ENCODE assay signal across 18 mouse cellular contexts in genomic region chr1:170051631-170052177, GRCm38 (mm10). TPM values are rescaled to one million over a fixed set of nuclear protein-coding genes. Genes with fewer than 3 reads are reported as not detected.
DNase-seq lines count a peak whose midpoint lies in the region; ATAC-seq and TF ChIP-seq lines count a peak whose summit lies in the region.
"Had no signal": no experiment of that assay in that cellular context is flagged by ENCODE, and none has a peak within 500 bp of the region (broad histone marks: within the 10 kb centered on the region; RNA-seq: fewer than 3 reads in every experiment).

No protein-coding gene starts in this region.

- ATAC-seq in hindbrain, embryonic 16.5 days = 0 out of 2 replicates have a peak, but pooled peaks have one; percentile 30
- no peak for ATAC-seq in kidney, embryonic 16.5 days (ENCODE audit: low FRiP score, low TSS enrichment)
- ATAC-seq in forebrain, embryonic 14.5 days = no peak
- ATAC-seq: intestine, embryonic 15.5 days had no signal

- H3K9me3 ChIP-seq in hindbrain, embryonic 16.5 days (ENCODE audit: control insufficient read depth, low read length) = no peaks in the 10 kb centered on the region
- no peaks in the 10 kb centered on the region for H3K9me3 ChIP-seq in hindbrain, embryonic 10.5 days
- no peaks in the 10 kb centered on the region for H3K9me3 ChIP-seq in kidney, embryonic 16.5 days (ENCODE audit: low read length)
- no peaks in the 10 kb centered on the region for H3K9me3 ChIP-seq in limb, embryonic 10.5 days (replicated peaks)
- H3K9me3 ChIP-seq in forebrain, embryonic 14.5 days (replicated peaks; ENCODE audit: control insufficient read depth, low read length) = no peaks in the 10 kb centered on the region
- H3K9me3 ChIP-seq: forebrain, embryonic 12.5 days; G1E; heart, embryonic 10.5 days; intestine, embryonic 15.5 days had no signal

- no peak overlapping the region for H3K9ac ChIP-seq in hindbrain, embryonic 16.5 days (ENCODE audit: low read depth, low read length)
- H3K9ac ChIP-seq in kidney, embryonic 16.5 days (replicated peaks; ENCODE audit: low read length) = no peak overlapping the region
- H3K9ac ChIP-seq in forebrain, embryonic 14.5 days (ENCODE audit: low read length) = no peak overlapping the region
- H3K9ac ChIP-seq: forebrain, embryonic 12.5 days; intestine, embryonic 15.5 days had no signal

- no peak overlapping the region for H3K4me2 ChIP-seq in hindbrain, embryonic 16.5 days (ENCODE audit: low read length)
- H3K4me2 ChIP-seq in kidney, embryonic 16.5 days (replicated peaks; ENCODE audit: low read depth, low read length) = no peak overlapping the region
- H3K4me2 ChIP-seq in forebrain, embryonic 14.5 days (ENCODE audit: low read length) = no peak overlapping the region
- H3K4me2 ChIP-seq: forebrain, embryonic 12.5 days; intestine, embryonic 15.5 days had no signal

- H3K4me1 ChIP-seq in hindbrain, embryonic 16.5 days (ENCODE audit: control insufficient read depth, insufficient read depth, low read depth, low read length) = peaks cover 3% of the 10 kb centered on the region; the same call in 1 of the 2 replicates
- peaks cover 6% of the 10 kb centered on the region; the same call in 1 of the 2 replicates for H3K4me1 ChIP-seq in hindbrain, embryonic 10.5 days (replicated peaks)
- no peaks in the 10 kb centered on the region; the same call in 1 of the 2 replicates for H3K4me1 ChIP-seq in kidney, embryonic 16.5 days (ENCODE audit: insufficient read depth, low read length)
- H3K4me1 ChIP-seq in limb, embryonic 10.5 days = peaks cover 7% of the 10 kb centered on the region; the same call in 1 of the 2 replicates
- no peaks in the 10 kb centered on the region for H3K4me1 ChIP-seq in thymus, adult 2 months (replicated peaks; ENCODE audit: control insufficient read depth, insufficient read depth, low read length)
- H3K4me1 ChIP-seq in forebrain, embryonic 14.5 days (ENCODE audit: control insufficient read depth, insufficient read depth, low read length) = no peaks in the 10 kb centered on the region
- H3K4me1 ChIP-seq: forebrain, embryonic 12.5 days; heart, embryonic 10.5 days had no signal

- H3K27me3 ChIP-seq in hindbrain, embryonic 16.5 days (replicated peaks; ENCODE audit: control insufficient read depth, insufficient read depth, low read length) = no peaks in the 10 kb centered on the region
- no peaks in the 10 kb centered on the region for H3K27me3 ChIP-seq in hindbrain, embryonic 10.5 days (ENCODE audit: insufficient read depth, poor library complexity, severe bottlenecking)
- no peaks in the 10 kb centered on the region for H3K27me3 ChIP-seq in kidney, embryonic 16.5 days (ENCODE audit: insufficient read depth, low read length)
- H3K27me3 ChIP-seq in limb, embryonic 10.5 days (ENCODE audit: low read depth, poor library complexity, severe bottlenecking) = no peaks in the 10 kb centered on the region
- H3K27me3 ChIP-seq in thymus, adult 2 months (ENCODE audit: control insufficient read depth, insufficient read depth, low read length) = no peaks in the 10 kb centered on the region
- no peaks in the 10 kb centered on the region for H3K27me3 ChIP-seq in forebrain, embryonic 14.5 days (replicated peaks; ENCODE audit: control insufficient read depth, insufficient read depth, low read length)
- H3K27me3 ChIP-seq: CH12.LX; forebrain, embryonic 12.5 days; intestine, embryonic 15.5 days had no signal

- no peak for TF ChIP-seq CTCF in brain, embryonic 14.5 days (IDR thresholded peaks at IDR 0.05; ENCODE audit: borderline replicate concordance, extremely low read depth, insufficient read depth, insufficient read length)
- no peak for TF ChIP-seq CTCF in thymus, adult 2 months (IDR thresholded peaks at IDR 0.05; ENCODE audit: borderline replicate concordance, control insufficient read depth, extremely low read depth, insufficient read depth, low read length, poor library complexity)

- H3K27ac ChIP-seq in hindbrain, embryonic 16.5 days (ENCODE audit: low read depth, low read length) = no peak overlapping the region
- H3K27ac ChIP-seq in hindbrain, embryonic 10.5 days = no peak overlapping the region
- no peak overlapping the region for H3K27ac ChIP-seq in kidney, embryonic 16.5 days (ENCODE audit: low read length)
- no peak overlapping the region for H3K27ac ChIP-seq in limb, embryonic 10.5 days
- no peak overlapping the region for H3K27ac ChIP-seq in thymus, adult 2 months (ENCODE audit: control insufficient read depth, insufficient read depth, low read length)
- H3K27ac ChIP-seq in forebrain, embryonic 14.5 days (ENCODE audit: low read depth, low read length) = no peak overlapping the region
- H3K27ac ChIP-seq: forebrain, embryonic 12.5 days; heart, embryonic 10.5 days; intestine, embryonic 15.5 days had no signal

- no peak for TF ChIP-seq POLR2A in brain, embryonic 14.5 days (IDR thresholded peaks at IDR 0.05; ENCODE audit: borderline replicate concordance, extremely low read depth, insufficient read depth, insufficient read length, poor library complexity, severe bottlenecking)
- no peak for TF ChIP-seq POLR2A in thymus, adult 2 months (IDR thresholded peaks at IDR 0.05; ENCODE audit: control insufficient read depth, extremely low read depth, insufficient read depth, low read length, poor library complexity)

- DNase-seq in hindbrain, embryonic 10.5 days (ENCODE audit: low spot score) = no peak
- peak; percentile 25 for DNase-seq in kidney, postnatal 14 days
- DNase-seq in brain, embryonic 14.5 days (ENCODE audit: low read depth) = peak; percentile 46
- DNase-seq in limb, embryonic 10.5 days (ENCODE audit: low spot score) = peak; percentile 14
- no peak for DNase-seq in thymus, adult 2 months
- DNase-seq in forebrain, embryonic 14.5 days (ENCODE audit: low spot score) = no peak
- DNase-seq: adrenal gland, adult 8-10 months; B cell, adult 2 months; cerebellum, adult 9-10 months; lung, postnatal 4 days had no signal

- H3K4me3 ChIP-seq in hindbrain, embryonic 16.5 days (ENCODE audit: low read length) = no peak overlapping the region
- no peak overlapping the region for H3K4me3 ChIP-seq in hindbrain, embryonic 10.5 days
- no peak overlapping the region for H3K4me3 ChIP-seq in kidney, embryonic 16.5 days (ENCODE audit: low read length)
- no peak overlapping the region for H3K4me3 ChIP-seq in limb, embryonic 10.5 days
- no peak overlapping the region for H3K4me3 ChIP-seq in thymus, adult 2 months (ENCODE audit: control insufficient read depth, insufficient read depth, low read length)
- H3K4me3 ChIP-seq in forebrain, embryonic 14.5 days (ENCODE audit: low read depth, low read length) = no peak overlapping the region
- H3K4me3 ChIP-seq: erythroblast, embryonic 14.5 days; forebrain, embryonic 12.5 days; heart, embryonic 10.5 days; intestine, embryonic 15.5 days had no signal

- 46% methylated on average over 5 of the region's 5 CpGs for WGBS in hindbrain, embryonic 16.5 days
- WGBS in hindbrain, embryonic 10.5 days = 80% methylated on average over 5 of the region's 5 CpGs
- 57% methylated on average over 5 of the region's 5 CpGs for WGBS in kidney, embryonic 16.5 days
- 79% methylated on average over 5 of the region's 5 CpGs for WGBS in limb, embryonic 10.5 days
- 85% methylated on average over 5 of the region's 5 CpGs for WGBS in thymus, adult 2 months
- WGBS in forebrain, embryonic 14.5 days = 44% methylated on average over 5 of the region's 5 CpGs

- no peaks in the 10 kb centered on the region for H3K36me3 ChIP-seq in hindbrain, embryonic 16.5 days (ENCODE audit: control insufficient read depth, insufficient read depth, low read length)
- H3K36me3 ChIP-seq in hindbrain, embryonic 10.5 days = no peaks in the 10 kb centered on the region
- no peaks in the 10 kb centered on the region for H3K36me3 ChIP-seq in kidney, embryonic 16.5 days (ENCODE audit: insufficient read depth, low read length)
- peaks cover 15% of the 10 kb centered on the region; the same call in 1 of the 2 replicates for H3K36me3 ChIP-seq in limb, embryonic 10.5 days
- no peaks in the 10 kb centered on the region for H3K36me3 ChIP-seq in thymus, adult 2 months (ENCODE audit: control insufficient read depth, insufficient read depth, low read length)
- H3K36me3 ChIP-seq in forebrain, embryonic 14.5 days (ENCODE audit: control insufficient read depth, insufficient read depth, low read length) = no peaks in the 10 kb centered on the region
- H3K36me3 ChIP-seq: forebrain, embryonic 12.5 days; G1E; heart, embryonic 10.5 days; intestine, embryonic 15.5 days had no signal

RNA-seq across cellular contexts. Expression of gene Ddr2, which starts 58.9 kb away (rescaled TPM):
- 7.7 and 10.1 TPM in 2 replicates for polyA plus RNA-seq in hindbrain, embryonic 16.5 days (2015; fragmentation: Nextera tagmentation; extraction: Ambion mirVana)
- 30.1 TPM in 2 replicates for polyA plus RNA-seq in hindbrain, embryonic 10.5 days (2016; fragmentation: Nextera tagmentation; extraction: Ambion mirVana)
- 33.1 and 35.7 TPM in 2 replicates for polyA plus RNA-seq in kidney, embryonic 16.5 days (2015; fragmentation: Nextera tagmentation; extraction: Ambion mirVana)
- 5.0 and 8.2 TPM in 2 replicates for polyA plus RNA-seq in brain, embryonic 14.5 days (2012; rRNA removed)
- 68.4 and 91.8 TPM in 2 replicates for polyA plus RNA-seq in limb, embryonic 10.5 days (2016; fragmentation: Nextera tagmentation; extraction: Ambion mirVana)
- 3.6 and 4.2 TPM in 2 replicates for polyA plus RNA-seq in thymus, adult 2 months (2012; rRNA removed)
- polyA plus RNA-seq in forebrain, embryonic 14.5 days (2014; fragmentation: Nextera tagmentation; extraction: Ambion mirVana) = 4.7 and 9.9 TPM in 2 replicates
- polyA plus RNA-seq: erythroblast, embryonic 14.5 days; G1E had no signal

Comparison
In these comparisons a context has a peak if more than half of its experiments do, and no peak if none do; other contexts are left out.
1. DNase-seq: peak in kidney, postnatal 14 days (single experiment), brain, embryonic 14.5 days (single experiment) and limb, embryonic 10.5 days (single experiment); none in hindbrain, embryonic 10.5 days (single experiment), thymus, adult 2 months (single experiment) and forebrain, embryonic 14.5 days (single experiment).